Mouse (Mus musculus): ENCODE measurements at regions not wholly inside any gene's neighbourhood (a gene's known extent, or its start where the extent isn't known, plus 50 kb on each side); places are given as distances from the start of the nearest gene placed in this dataset.

GRCm38 (mm10) chr10:17367430-17367829, 355.6 kb upstream of the Cited2 start:
- TF ChIP-seq CTCF (conservative IDR thresholded peaks at IDR 0.05; ENCODE audit: insufficient read depth, insufficient read length, low read depth, low read length), result no peak
- no peak for TF ChIP-seq POLR2A (IDR thresholded peaks at IDR 0.05; ENCODE audit: low read depth, low read length)
- Histone ChIP-seq H3K27ac (ENCODE audit: insufficient read depth, low read depth, low read length) (no peak overlapping the region), H3K27me3 (replicated peaks; ENCODE audit: control insufficient read depth, insufficient read depth, low read length) (no peaks in the 10 kb centered on the region)

DNA sequence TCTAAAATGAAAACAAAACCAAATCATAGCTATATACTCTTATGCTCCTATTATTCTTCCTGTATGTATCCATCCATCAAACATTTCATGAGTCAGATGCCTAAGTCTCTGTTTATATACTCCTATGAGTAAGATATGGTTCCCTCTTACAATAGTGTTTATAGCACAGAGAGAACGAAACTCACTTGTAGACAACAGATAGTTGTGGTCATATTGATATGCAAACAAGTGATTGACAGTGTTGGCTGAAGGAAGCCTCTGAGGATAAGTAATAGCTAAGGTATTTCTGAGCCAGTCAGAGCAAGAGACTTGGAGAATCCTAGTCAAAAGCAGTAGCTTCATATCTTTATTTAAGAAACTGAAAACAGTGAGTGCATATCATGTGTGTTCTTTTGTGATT, 354.4 kb upstream of the Cited2 start:
- Histone ChIP-seq H3K27ac (ENCODE audit: insufficient read depth, low read depth, low read length) (no peak overlapping the region), H3K36me3 (ENCODE audit: control insufficient read depth, insufficient read depth, low read length) (no peaks in the 10 kb centered on the region), H3K4me3 (ENCODE audit: insufficient read depth, low read depth, low read length) (no peak overlapping the region), H3K4me1 (ENCODE audit: control insufficient read depth, insufficient read depth, low read length) (0 out of 2 replicates have a peak, but pooled peaks cover 3% of the 10 kb centered on the region), H3K27me3 (replicated peaks; ENCODE audit: control insufficient read depth, insufficient read depth, low read length) (no peaks in the 10 kb centered on the region)
- TF ChIP-seq POLR2A (IDR thresholded peaks at IDR 0.05; ENCODE audit: low read depth, low read length), result no peak
- TF ChIP-seq CTCF (conservative IDR thresholded peaks at IDR 0.05; ENCODE audit: insufficient read depth, insufficient read length, low read depth, low read length), result no peak
- DNase-seq, result no peak
- WGBS, result 92% methylated on average over 1 of the region's 1 CpGs

More at GRCm38 (mm10) chr10:17367430-17367829, 355.6 kb upstream of the Cited2 start:
- DNase-seq, result no peak
- 0 out of 2 replicates have a peak, but pooled peaks cover 3% of the 10 kb centered on the region for H3K4me1 ChIP-seq (ENCODE audit: control insufficient read depth, insufficient read depth, low read length)
- H3K36me3 ChIP-seq (ENCODE audit: control insufficient read depth, insufficient read depth, low read length), result no peaks in the 10 kb centered on the region
- no peak overlapping the region for H3K4me3 ChIP-seq (ENCODE audit: insufficient read depth, low read depth, low read length)

GRCm38 (mm10) chr10:17372905-17373304, 350.1 kb upstream of the Cited2 start:
- Histone ChIP-seq H3K4me1 (ENCODE audit: control insufficient read depth, insufficient read depth, low read length) (no peaks in the 10 kb centered on the region), H3K27ac (ENCODE audit: insufficient read depth, low read depth, low read length) (no peak overlapping the region), H3K36me3 (ENCODE audit: control insufficient read depth, insufficient read depth, low read length) (no peaks in the 10 kb centered on the region), H3K4me3 (ENCODE audit: insufficient read depth, low read depth, low read length) (no peak overlapping the region), H3K27me3 (replicated peaks; ENCODE audit: control insufficient read depth, insufficient read depth, low read length) (no peaks in the 10 kb centered on the region)
- TF ChIP-seq CTCF (conservative IDR thresholded peaks at IDR 0.05; ENCODE audit: insufficient read depth, insufficient read length, low read depth, low read length) (no peak), POLR2A (IDR thresholded peaks at IDR 0.05; ENCODE audit: low read depth, low read length) (no peak)
- whole genome bisulfite sequencing, result 85% methylated on average over 2 of the region's 2 CpGs
- no peak for DNase-seq

DNA sequence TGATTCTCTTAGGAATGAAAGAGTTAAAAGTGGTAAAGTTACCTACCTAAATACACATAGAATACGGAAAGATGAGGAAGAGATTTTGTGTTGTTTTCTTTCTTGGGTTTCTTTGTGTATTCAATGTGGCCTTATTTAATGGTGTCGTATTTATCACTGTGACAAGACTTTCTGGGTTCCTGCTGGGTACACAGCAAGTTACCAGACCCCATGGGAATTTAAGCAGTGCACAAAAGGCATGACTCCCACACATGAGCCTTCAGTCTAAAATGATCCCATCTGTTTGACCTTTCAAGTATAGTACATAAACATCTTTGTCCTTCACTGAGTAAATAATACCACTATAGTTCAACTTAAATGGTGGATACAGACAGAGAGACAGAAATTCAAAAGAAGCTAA, 349.0 kb upstream of the Cited2 start:
- 81% methylated on average over 2 of the region's 2 CpGs for WGBS
- no peak for DNase-seq
- Histone ChIP-seq H3K27ac (ENCODE audit: insufficient read depth, low read depth, low read length) (no peak overlapping the region), H3K27me3 (replicated peaks; ENCODE audit: control insufficient read depth, insufficient read depth, low read length) (no peaks in the 10 kb centered on the region), H3K4me3 (ENCODE audit: insufficient read depth, low read depth, low read length) (no peak overlapping the region), H3K4me1 (ENCODE audit: control insufficient read depth, insufficient read depth, low read length) (no peaks in the 10 kb centered on the region), H3K36me3 (ENCODE audit: control insufficient read depth, insufficient read depth, low read length) (no peaks in the 10 kb centered on the region)
- no peak for TF ChIP-seq CTCF (conservative IDR thresholded peaks at IDR 0.05; ENCODE audit: insufficient read depth, insufficient read length, low read depth, low read length)
- TF ChIP-seq POLR2A (IDR thresholded peaks at IDR 0.05; ENCODE audit: low read depth, low read length), result no peak

DNA sequence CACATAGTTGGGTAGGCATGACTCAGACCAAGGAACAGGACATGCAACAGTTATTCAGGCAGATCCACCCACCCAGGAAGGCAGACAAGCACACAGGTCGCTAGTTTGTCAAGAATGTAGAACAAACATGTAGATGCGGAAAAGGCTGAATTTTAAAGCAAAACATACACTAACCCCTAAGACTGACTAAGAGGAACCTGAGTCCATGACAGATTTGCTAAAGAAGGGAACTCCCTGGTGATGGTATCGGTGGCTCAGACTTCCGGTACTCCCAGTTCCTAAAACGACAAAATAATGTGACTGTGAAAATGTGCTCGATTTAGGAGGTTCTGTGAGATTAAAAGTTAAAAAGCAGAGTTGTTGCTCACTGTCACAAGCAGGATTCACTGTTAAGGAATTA, 340.0 kb upstream of the Cited2 start:
- WGBS, result 82% methylated on average over 6 of the region's 6 CpGs

GRCm38 (mm10) chr10:17385181-17385580, 337.8 kb upstream of the Cited2 start:
- Histone ChIP-seq H3K27me3 (replicated peaks; ENCODE audit: control insufficient read depth, insufficient read depth, low read length) (no peaks in the 10 kb centered on the region), H3K36me3 (ENCODE audit: control insufficient read depth, insufficient read depth, low read length) (no peaks in the 10 kb centered on the region), H3K4me1 (ENCODE audit: control insufficient read depth, insufficient read depth, low read length) (no peaks in the 10 kb centered on the region), H3K4me3 (ENCODE audit: insufficient read depth, low read depth, low read length) (no peak overlapping the region), H3K27ac (ENCODE audit: insufficient read depth, low read depth, low read length) (no peak overlapping the region)
- no peak for DNase-seq
- TF ChIP-seq CTCF (conservative IDR thresholded peaks at IDR 0.05; ENCODE audit: insufficient read depth, insufficient read length, low read depth, low read length) (no peak), POLR2A (IDR thresholded peaks at IDR 0.05; ENCODE audit: low read depth, low read length) (no peak)
- WGBS, result 52% methylated on average over 1 of the region's 1 CpGs

More for the DNA sequence above, 340.0 kb upstream of the Cited2 start:
- Histone ChIP-seq H3K4me3 (ENCODE audit: insufficient read depth, low read depth, low read length) (no peak overlapping the region), H3K4me1 (ENCODE audit: control insufficient read depth, insufficient read depth, low read length) (no peaks in the 10 kb centered on the region), H3K36me3 (ENCODE audit: control insufficient read depth, insufficient read depth, low read length) (no peaks in the 10 kb centered on the region), H3K27ac (ENCODE audit: insufficient read depth, low read depth, low read length) (no peak overlapping the region), H3K27me3 (replicated peaks; ENCODE audit: control insufficient read depth, insufficient read depth, low read length) (no peaks in the 10 kb centered on the region)
- TF ChIP-seq POLR2A (IDR thresholded peaks at IDR 0.05; ENCODE audit: low read depth, low read length) (no peak), CTCF (conservative IDR thresholded peaks at IDR 0.05; ENCODE audit: insufficient read depth, insufficient read length, low read depth, low read length) (no peak)
- no peak for DNase-seq

DNA sequence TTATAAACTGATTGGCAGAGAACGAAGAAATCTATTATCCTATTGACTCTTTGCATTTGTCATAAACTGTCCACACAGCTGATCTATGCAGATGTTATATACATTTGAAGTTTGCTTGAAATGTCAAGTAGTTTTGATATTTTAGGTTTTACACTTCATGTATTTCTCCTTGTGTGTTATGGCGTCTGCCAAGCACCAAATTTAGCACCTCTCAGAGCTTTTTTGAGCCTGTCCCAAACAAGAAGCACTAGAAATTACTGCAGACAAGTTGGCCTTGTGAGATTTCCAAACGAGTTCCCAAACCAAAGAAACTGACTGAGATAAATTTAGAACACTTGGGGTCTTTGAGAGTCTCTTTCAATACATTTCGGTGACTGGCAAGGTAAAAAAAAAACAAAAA, 335.7 kb upstream of the Cited2 start:
- TF ChIP-seq POLR2A (IDR thresholded peaks at IDR 0.05; ENCODE audit: low read depth, low read length) (no peak), CTCF (conservative IDR thresholded peaks at IDR 0.05; ENCODE audit: insufficient read depth, insufficient read length, low read depth, low read length) (no peak)
- no peak for DNase-seq
- WGBS, result 83% methylated on average over 4 of the region's 4 CpGs
- Histone ChIP-seq H3K27ac (ENCODE audit: insufficient read depth, low read depth, low read length) (no peak overlapping the region), H3K27me3 (replicated peaks; ENCODE audit: control insufficient read depth, insufficient read depth, low read length) (no peaks in the 10 kb centered on the region), H3K36me3 (ENCODE audit: control insufficient read depth, insufficient read depth, low read length) (no peaks in the 10 kb centered on the region), H3K4me1 (ENCODE audit: control insufficient read depth, insufficient read depth, low read length) (no peaks in the 10 kb centered on the region), H3K4me3 (ENCODE audit: insufficient read depth, low read depth, low read length) (no peak overlapping the region)

Data from kidney, adult 2 months (tissue).